Mouse (Mus musculus) small intestine, adult 2 months (tissue): ENCODE measurements around the gene Zfhx3.

ENCODE experiments used
- CTCF ChIP-seq: fragments of 200-500 bp; IDR thresholded peaks from 2 replicates; pipeline ENCODE4 v1.5.1; 2012; ENCODE audit warnings: low read depth, mild to moderate bottlenecking, control low read depth, inconsistent platforms, low read length, moderate library complexity, mixed read lengths; ENCODE audit not compliant: insufficient replicate concordance, insufficient read length; ENCODE audit errors: extremely low read depth
- POLR2A ChIP-seq: fragments of 200-500 bp; IDR thresholded peaks from 2 replicates; pipeline ENCODE4 v1.6.1; 2012; ENCODE audit warnings: low read depth, mild to moderate bottlenecking, control low read depth, inconsistent platforms, low read length, moderate library complexity

- no peak for TF ChIP-seq POLR2A
- no peak for TF ChIP-seq CTCF
Measured at GRCm38 (mm10) chr8:108098598-108098997, 156.2 kb downstream of the Zfhx3 start.
